Comparison of ENCODE assay signal across 8 mouse cellular contexts in genomic region chr2:16356921-16357837, GRCm38 (mm10). TPM values are rescaled to one million over a fixed set of nuclear protein-coding genes. Genes with fewer than 3 reads are reported as not detected.
DNase-seq lines count a peak whose midpoint lies in the region; ATAC-seq and TF ChIP-seq lines count a peak whose summit lies in the region.

No protein-coding gene starts in this region.

- H3K27ac ChIP-seq in forebrain, embryonic 15.5 days (replicated peaks) = peak overlapping the region; percentile 82; the same call in 1 of the 2 replicates
- no peak overlapping the region for H3K27ac ChIP-seq in intestine, postnatal 0 days (ENCODE audit: low read depth, low read length)
- no peak overlapping the region for H3K27ac ChIP-seq in liver, postnatal 0 days (ENCODE audit: low read depth)

- peak overlapping the region; percentile 91 for H3K4me2 ChIP-seq in forebrain, embryonic 15.5 days (replicated peaks)
- H3K4me2 ChIP-seq in intestine, postnatal 0 days (replicated peaks; ENCODE audit: low read depth) = peak overlapping the region; percentile 77
- H3K4me2 ChIP-seq in liver, postnatal 0 days (ENCODE audit: low read depth, low read length) = peak overlapping the region; percentile 75

- H3K27me3 ChIP-seq in forebrain, embryonic 15.5 days = no peaks in the 10 kb centered on the region; the same call in 1 of the 2 replicates
- peaks cover 15% of the 10 kb centered on the region for H3K27me3 ChIP-seq in intestine, postnatal 0 days (replicated peaks; ENCODE audit: control insufficient read depth, insufficient read depth, low read length)
- H3K27me3 ChIP-seq in liver, postnatal 0 days (ENCODE audit: insufficient read depth, low read length) = peaks cover 24% of the 10 kb centered on the region

- H3K9ac ChIP-seq in forebrain, embryonic 15.5 days (replicated peaks) = peak overlapping the region; percentile 74
- peak overlapping the region; percentile 37; the same call in 1 of the 2 replicates for H3K9ac ChIP-seq in intestine, postnatal 0 days (ENCODE audit: low read depth, low read length)
- no peak overlapping the region for H3K9ac ChIP-seq in liver, postnatal 0 days (replicated peaks)

- ATAC-seq in forebrain, embryonic 15.5 days (replicated peaks) = no peak
- ATAC-seq in intestine, postnatal 0 days = no peak
- no peak for ATAC-seq in liver, postnatal 0 days

- H3K36me3 ChIP-seq in forebrain, embryonic 15.5 days = no peaks in the 10 kb centered on the region
- H3K36me3 ChIP-seq in intestine, postnatal 0 days (ENCODE audit: control insufficient read depth, insufficient read depth) = no peaks in the 10 kb centered on the region
- no peaks in the 10 kb centered on the region for H3K36me3 ChIP-seq in liver, postnatal 0 days (replicated peaks; ENCODE audit: insufficient read depth, low read length)

- H3K4me3 ChIP-seq in forebrain, embryonic 15.5 days = peak overlapping the region; percentile 76
- H3K4me3 ChIP-seq in intestine, postnatal 0 days (ENCODE audit: low read depth, low read length) = peak overlapping the region; percentile 48
- peak overlapping the region; percentile 54 for H3K4me3 ChIP-seq in liver, postnatal 0 days (ENCODE audit: low read depth, low read length)

- H3K9me3 ChIP-seq in forebrain, embryonic 15.5 days = no peaks in the 10 kb centered on the region
- H3K9me3 ChIP-seq in intestine, postnatal 0 days (ENCODE audit: control insufficient read depth) = no peaks in the 10 kb centered on the region
- no peaks in the 10 kb centered on the region for H3K9me3 ChIP-seq in liver, postnatal 0 days (ENCODE audit: low read length)

- H3K4me1 ChIP-seq in forebrain, embryonic 15.5 days = peaks cover 20% of the 10 kb centered on the region
- no peaks in the 10 kb centered on the region for H3K4me1 ChIP-seq in intestine, postnatal 0 days (replicated peaks; ENCODE audit: control insufficient read depth, insufficient read depth, low read length)
- peaks cover 5% of the 10 kb centered on the region; the same call in 1 of the 2 replicates for H3K4me1 ChIP-seq in liver, postnatal 0 days (ENCODE audit: insufficient read depth)

- no peak for TF ChIP-seq EP300 in liver, postnatal 0 days (IDR thresholded peaks at IDR 0.05; ENCODE audit: low read depth)

- peak; percentile 26 for TF ChIP-seq CTCF in intestine, postnatal 0 days (IDR thresholded peaks at IDR 0.05; ENCODE audit: low read depth)
- TF ChIP-seq CTCF in liver, postnatal 0 days (IDR thresholded peaks at IDR 0.05; ENCODE audit: low read depth) = no peak

- 4% methylated on average over 33 of the region's 33 CpGs for WGBS in forebrain, embryonic 15.5 days
- WGBS in intestine, postnatal 0 days = 13% methylated on average over 33 of the region's 33 CpGs
- 5% methylated on average over 33 of the region's 33 CpGs for WGBS in liver, postnatal 0 days (ENCODE audit: insufficient replicate concordance)

- intact Hi-C loops in left cerebral cortex, postnatal 36 days (cut with DNase I) = loop anchor here (5.0 to 10.0 kb wide), 4 partner anchors 378 to 1262 kb away; no protein-coding TSS in a partner anchor
- intact Hi-C loops in left cerebral cortex, postnatal 14 days (cut with DNase I) = loop anchor here (5.0 to 10.0 kb wide), 4 partner anchors 558 to 1060 kb away; no protein-coding TSS in a partner anchor

- DNase-seq in left cerebral cortex, postnatal 36 days (ENCODE audit: low spot score in 2 of 2) = peak; percentile 34 to 38
- no peak for DNase-seq in left cerebral cortex, postnatal 14 days (ENCODE audit: low spot score in 2 of 2)
- DNase-seq in cerebellum, adult 11 months = peak; percentile 26
- no peak for DNase-seq in liver, postnatal 0 days
- DNase-seq in retina, embryonic 14.5 days (ENCODE audit: low spot score) = peak; percentile 60
- DNase-seq in yolk sac, embryonic 10.5 days (ENCODE audit: low spot score) = no peak

RNA-seq across cellular contexts. Expression of gene Plxdc2, which starts 1.1 kb away (rescaled TPM):
- 10 to 100 TPM; 31.5 to 33.2 TPM for total RNA-seq in left cerebral cortex, postnatal 36 days (2021)
- 10 to 100 TPM; 34.1 to 35.6 TPM for total RNA-seq in left cerebral cortex, postnatal 14 days (2021)
- 10.5 and 12.8 TPM in 2 replicates for polyA plus RNA-seq in forebrain, embryonic 15.5 days (2015; fragmentation: Nextera tagmentation; extraction: Ambion mirVana)
- polyA plus RNA-seq in intestine, postnatal 0 days (2015; fragmentation: Nextera tagmentation; extraction: Ambion mirVana) = 4.2 and 4.6 TPM in 2 replicates
- 0.70 and 0.81 TPM in 2 replicates for polyA plus RNA-seq in liver, postnatal 0 days (2015; fragmentation: Nextera tagmentation; extraction: Ambion mirVana)

Comparison
In these comparisons a context has a peak if more than half of its experiments do, and no peak if none do; other contexts are left out.
1. DNase-seq: peak in left cerebral cortex, postnatal 36 days (2 of 2), cerebellum, adult 11 months (single experiment) and retina, embryonic 14.5 days (single experiment); none in left cerebral cortex, postnatal 14 days (0 of 2), liver, postnatal 0 days (single experiment) and yolk sac, embryonic 10.5 days (single experiment).
2. Peak in every context shown above with its lines, with median percentiles within 50 percentile points of each other: H3K4me2 ChIP-seq and H3K4me3 ChIP-seq.